Mouse (Mus musculus) spleen, adult 12 weeks (tissue): Measurements from ENCODE around the gene Prr23a3.

Experiments used
- DNase-seq: peaks from one replicate; pipeline ENCODE4 v3.0.0; 2022; ENCODE audit warnings: low spot score

The Prr23a3 gene

GRCm38 (mm10) chr9:98864571-98864970, at the start of gene Prr23a3:
TSS of gene Prr23a3 (plus strand) at chr9:98864767.
- no peak for DNase-seq

GRCm38 (mm10) chr9:98816066-98816465, 48.5 kb upstream of the Prr23a3 start:
- DNase-seq, result no peak

GRCm38 (mm10) chr9:98817592-98817991, 47.0 kb upstream of the Prr23a3 start:
- DNase-seq, result no peak

- no peak for DNase-seq
Observed at GRCm38 (mm10) chr9:98818971-98819370, 45.6 kb upstream of the Prr23a3 start.

- no peak for DNase-seq
Observed at GRCm38 (mm10) chr9:98819481-98819880, 45.1 kb upstream of the Prr23a3 start.

GRCm38 (mm10) chr9:98820461-98820860, 44.1 kb upstream of the Prr23a3 start:
- DNase-seq, result no peak

GRCm38 (mm10) chr9:98821067-98821466, 43.5 kb upstream of the Prr23a3 start:
- DNase-seq, result no peak

- no peak for DNase-seq
Observed at GRCm38 (mm10) chr9:98823805-98824204, 40.8 kb upstream of the Prr23a3 start.

- DNase-seq, result no peak
Observed at GRCm38 (mm10) chr9:98829508-98829907, 35.1 kb upstream of the Prr23a3 start.

GRCm38 (mm10) chr9:98837537-98838074, 27.0 kb upstream of the Prr23a3 start:
- DNase-seq, result no peak

GRCm38 (mm10) chr9:98842117-98842516, 22.4 kb upstream of the Prr23a3 start, which contains the start of gene Prr23a1:
TSS of gene Prr23a1 (plus strand) at chr9:98842503.
- DNase-seq, result no peak

GRCm38 (mm10) chr9:98856210-98856609, 8.4 kb upstream of the Prr23a3 start, which contains the start of gene Prr23a2:
TSS of gene Prr23a2 (plus strand) at chr9:98856494.
- no peak for DNase-seq

- DNase-seq, result no peak
Observed at GRCm38 (mm10) chr9:98863463-98863862, 1.1 kb upstream of the Prr23a3 start.

GRCm38 (mm10) chr9:98901486-98901885, 36.9 kb downstream of the Prr23a3 start:
- DNase-seq, result no peak

GRCm38 (mm10) chr9:98902819-98903218, 38.3 kb downstream of the Prr23a3 start, which contains the start of gene 7420426K07Rik:
TSS of gene 7420426K07Rik (plus strand) at chr9:98903119.
- DNase-seq, result no peak
